Mouse (Mus musculus) embryonic fibroblast, embryonic 13.5 days (primary cell): ENCODE data around the gene Hmgcl. TPM values are rescaled to one million over a fixed set of nuclear protein-coding genes. Genes with fewer than 3 reads are reported as not detected.
A peak's percentile ranks its signal among the peaks of the same experiment; 100 is the strongest.
"Not testable (repeated sequence)": the region's sequence is repeated elsewhere in the genome, so short reads cannot be mapped to it uniquely, and the experiment has no call there.

ENCODE experiments used
- H3K27ac ChIP-seq: 2 replicates; pipeline ENCODE4 v1.5.1; 2012; ENCODE audit warnings: low read length, control low read depth, inconsistent platforms; ENCODE audit not compliant: insufficient read depth
- H3K4me1 ChIP-seq: 2 replicates; pipeline ENCODE4 v1.6.1; 2011; ENCODE audit warnings: low read length; ENCODE audit not compliant: control insufficient read depth, insufficient read depth
- H3K4me3 ChIP-seq: 2 replicates; pipeline ENCODE4 v1.5.1; 2011; ENCODE audit warnings: mild to moderate bottlenecking, control low read depth, low read length; ENCODE audit not compliant: insufficient read depth
- CTCF ChIP-seq: IDR thresholded peaks from 2 replicates; pipeline ENCODE4 v1.5.1; 2011; ENCODE audit warnings: mild to moderate bottlenecking, control low read depth, low read length, moderate library complexity, borderline replicate concordance; ENCODE audit not compliant: insufficient read depth
- POLR2A ChIP-seq: IDR thresholded peaks from 2 replicates; pipeline ENCODE4 v1.6.1; 2011; ENCODE audit warnings: low read depth, mild to moderate bottlenecking, control low read depth, low read length, moderate library complexity
- polyA plus RNA-seq: library from polyadenylated mRNA; stranded (reverse); fragments of >200 nt; gene quantifications from 2 replicates; pipeline ENCODE4 v1.2.4, GENCODE M21; 2011; ENCODE audit warnings: low read depth; ENCODE audit not compliant: missing spikeins, insufficient read length

Hmgcl gene
- polyA plus RNA-seq, 1 experiment, result 24.1 TPM

DNA sequence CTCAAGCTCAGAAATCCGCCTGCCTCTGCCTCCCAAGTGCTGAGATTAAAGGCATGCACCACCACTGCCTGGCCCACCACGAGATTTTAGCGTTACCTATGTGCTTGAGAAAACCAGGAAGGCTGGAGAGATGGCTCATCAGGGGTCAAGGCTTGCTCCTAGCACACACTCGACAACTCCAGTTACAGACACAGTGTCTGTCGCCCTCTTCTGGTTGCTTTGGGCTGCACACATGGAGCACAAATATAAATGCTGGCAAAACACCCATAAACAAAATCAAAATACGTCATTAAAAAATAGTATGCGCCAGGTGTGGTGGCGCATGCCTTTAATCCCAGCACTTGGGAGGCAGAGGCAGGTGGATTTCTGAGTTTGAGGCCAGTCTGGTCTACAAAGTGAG lies 5.2 kb upstream of the Hmgcl start:
- H3K27ac ChIP-seq, H3K4me3 ChIP-seq, H3K4me1 ChIP-seq: not testable (repeated sequence)
- 0 out of 2 replicates have a peak, but pooled peaks have one; percentile 22 for TF ChIP-seq CTCF

DNA sequence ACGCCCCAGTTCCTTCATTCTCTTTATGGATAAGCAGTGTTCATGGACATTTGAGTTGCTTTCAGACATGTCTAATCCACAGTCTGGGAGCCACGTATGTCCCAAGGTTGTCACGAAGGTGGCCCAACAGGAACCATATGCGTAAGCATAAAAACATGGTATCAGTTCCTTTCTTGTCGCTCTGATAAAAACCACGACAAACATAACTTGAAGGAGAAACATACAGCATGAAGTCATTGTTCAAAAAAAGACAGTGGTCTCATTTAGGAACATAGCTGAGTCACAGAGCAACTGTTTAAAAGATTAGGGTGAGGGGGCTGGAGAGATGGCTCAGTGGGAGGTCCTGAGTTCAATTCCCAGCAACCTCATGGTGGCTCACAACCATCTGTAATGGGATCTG lies 4.1 kb upstream of the Hmgcl start:
- Histone ChIP-seq H3K4me1 (no peaks in the 10 kb centered on the region), H3K4me3 (no peak overlapping the region), H3K27ac (no peak overlapping the region)
- TF ChIP-seq CTCF (no peak), POLR2A (no peak)

DNA sequence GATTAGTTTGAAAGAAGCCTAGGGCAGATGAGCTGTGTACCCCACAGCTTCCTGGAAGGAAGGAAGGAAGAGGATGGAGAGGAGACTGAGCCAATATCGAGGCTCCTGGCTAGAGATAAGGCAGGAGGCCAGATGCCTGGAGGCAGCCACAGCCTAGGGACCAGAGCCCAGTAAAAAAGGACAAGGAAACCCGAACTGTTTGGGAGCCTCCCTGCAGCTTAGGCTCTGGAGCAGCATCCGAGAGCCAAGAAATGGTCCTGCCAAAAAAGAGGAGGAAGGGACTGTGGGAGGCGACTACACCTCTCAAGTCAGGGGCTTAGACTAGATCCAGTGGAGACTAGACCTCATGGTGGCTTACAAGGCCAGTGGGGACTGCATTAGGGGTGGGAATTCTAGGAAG lies 2.9 kb upstream of the Hmgcl start:
- Histone ChIP-seq H3K4me3 (no peak overlapping the region), H3K4me1 (no peaks in the 10 kb centered on the region), H3K27ac (no peak overlapping the region)
- TF ChIP-seq CTCF, result no peak
- TF ChIP-seq POLR2A, result no peak

DNA sequence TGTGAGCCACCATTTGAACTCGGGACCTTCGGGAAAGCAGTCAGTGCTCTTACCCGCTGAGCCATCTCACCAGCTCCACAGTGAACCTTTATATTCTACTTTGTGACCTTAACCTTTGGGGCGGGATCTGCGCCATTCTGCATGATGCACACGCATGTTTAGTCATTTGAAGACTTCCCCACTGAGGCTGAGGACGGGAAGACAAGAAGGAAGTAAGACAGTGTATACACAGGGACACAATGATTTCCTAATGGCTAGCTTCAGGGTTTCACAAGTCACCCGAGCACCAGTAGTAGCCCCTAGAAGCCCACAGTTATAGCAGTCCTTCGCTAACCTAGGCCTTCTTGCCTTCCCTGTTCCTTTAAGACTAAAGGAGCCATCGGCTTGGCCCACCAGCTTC lies 542 bp upstream of the Hmgcl start:
- Histone ChIP-seq H3K4me1 (no peaks in the 10 kb centered on the region), H3K4me3 (no peak overlapping the region), H3K27ac (no peak overlapping the region)
- TF ChIP-seq POLR2A (no peak), CTCF (no peak)

DNA sequence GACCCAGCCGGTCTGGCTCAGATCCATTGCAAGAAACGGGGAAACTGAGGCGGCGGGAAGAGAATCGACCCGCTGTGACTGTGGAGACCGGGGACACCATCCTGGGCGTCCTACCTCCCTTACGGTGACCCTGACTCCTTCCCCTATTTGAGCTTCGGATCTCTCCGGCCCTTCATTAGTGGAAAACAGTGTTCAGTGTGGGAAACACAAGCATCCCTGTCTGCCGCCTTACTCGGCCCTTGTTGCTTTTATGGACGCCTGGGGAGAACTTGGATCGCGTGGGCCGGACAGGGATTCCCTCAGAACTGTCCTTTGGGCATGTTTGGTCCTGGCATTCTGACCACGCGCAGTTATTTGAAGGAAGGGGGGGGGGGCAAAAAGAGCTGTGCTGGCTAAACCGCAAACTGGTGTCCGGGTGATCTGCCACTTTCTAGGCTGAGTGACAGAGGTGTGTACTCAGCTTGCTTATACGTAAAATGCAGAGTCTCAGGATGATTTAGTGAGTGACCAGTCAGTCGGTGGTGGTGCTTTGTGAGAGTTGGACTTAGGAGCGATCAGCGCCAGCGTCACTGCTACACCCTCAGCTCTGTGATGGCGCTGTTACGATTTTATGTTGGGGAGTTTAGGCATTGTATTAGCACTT lies 532 bp downstream of the Hmgcl start:
- Histone ChIP-seq H3K27ac (peak overlapping the region; percentile 26), H3K4me1 (no peaks in the 10 kb centered on the region), H3K4me3 (peak overlapping the region; percentile 79)
- no peak for TF ChIP-seq CTCF
- 0 out of 2 replicates have a peak, but pooled peaks have one; percentile 36 for TF ChIP-seq POLR2A

DNA sequence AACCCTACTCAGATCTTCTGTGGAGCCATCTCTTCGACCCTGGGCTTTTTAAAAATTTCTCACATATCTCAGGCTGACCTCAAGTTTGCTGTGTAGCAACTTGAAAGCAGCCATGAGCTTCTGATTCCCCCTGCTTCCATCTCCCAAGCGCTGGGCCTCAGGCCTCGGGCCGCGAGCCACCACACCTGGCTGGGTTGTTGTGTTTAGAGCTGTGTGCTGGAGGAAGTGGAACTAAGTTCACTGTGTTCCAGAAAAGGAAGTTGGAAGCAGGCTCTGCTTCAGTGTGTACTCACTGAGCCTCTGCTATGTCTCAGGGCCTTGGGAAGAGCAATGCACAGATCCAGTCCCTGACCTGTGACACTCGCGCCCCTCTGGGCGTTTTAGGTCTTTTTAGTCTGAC lies 1.9 kb downstream of the Hmgcl start:
- H3K4me1 ChIP-seq, result no peaks in the 10 kb centered on the region
- no peak overlapping the region for H3K4me3 ChIP-seq
- TF ChIP-seq POLR2A (no peak), CTCF (no peak)
- H3K27ac ChIP-seq, result no peak overlapping the region

DNA sequence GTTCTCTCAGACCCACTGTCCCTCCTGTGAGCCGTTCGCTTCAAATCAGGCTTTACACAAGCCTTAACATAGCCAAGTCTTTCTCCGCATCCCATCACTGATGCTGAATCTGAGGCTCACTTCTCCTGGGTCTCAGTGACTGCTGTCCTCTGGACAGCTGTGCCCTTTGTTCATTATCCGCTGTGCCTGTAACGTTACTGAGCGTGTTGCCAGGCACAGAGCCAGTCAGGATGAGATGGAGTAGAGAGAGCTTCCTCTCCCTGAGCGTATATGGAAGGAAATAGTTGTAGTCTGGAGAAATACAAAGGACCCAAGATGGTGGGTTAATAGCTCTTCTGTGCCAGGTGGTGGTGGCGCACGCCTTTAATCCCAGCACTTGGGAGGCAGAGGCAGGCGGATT lies 3.2 kb downstream of the Hmgcl start:
- no peaks in the 10 kb centered on the region for H3K4me1 ChIP-seq

DNA sequence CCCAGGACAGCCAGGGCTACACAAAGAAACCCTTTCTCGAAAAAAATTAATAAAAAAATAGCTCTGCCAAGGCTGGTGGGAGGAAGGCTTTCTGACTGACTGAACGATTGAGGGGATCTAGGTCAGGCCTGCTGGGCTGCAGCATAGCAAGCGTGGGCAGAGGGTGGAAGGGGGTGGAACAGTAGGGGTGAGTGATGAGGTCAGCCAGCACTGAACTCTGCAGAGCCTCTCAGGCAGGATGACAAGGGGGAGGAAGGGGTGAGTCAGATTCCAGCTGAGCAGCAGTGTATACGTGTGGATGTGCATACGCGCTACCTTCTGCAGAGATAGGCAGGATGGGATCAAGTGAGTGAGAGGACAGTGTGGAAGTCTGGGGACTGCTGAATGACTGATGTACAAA lies 3.7 kb downstream of the Hmgcl start:
- no peak overlapping the region for H3K27ac ChIP-seq
- TF ChIP-seq POLR2A (no peak), CTCF (no peak)
- H3K4me1 ChIP-seq, result no peaks in the 10 kb centered on the region
- no peak overlapping the region for H3K4me3 ChIP-seq

More for the DNA sequence above, 3.2 kb downstream of the Hmgcl start:
- no peak overlapping the region for H3K27ac ChIP-seq
- no peak overlapping the region for H3K4me3 ChIP-seq
- TF ChIP-seq POLR2A (no peak), CTCF (no peak)

DNA sequence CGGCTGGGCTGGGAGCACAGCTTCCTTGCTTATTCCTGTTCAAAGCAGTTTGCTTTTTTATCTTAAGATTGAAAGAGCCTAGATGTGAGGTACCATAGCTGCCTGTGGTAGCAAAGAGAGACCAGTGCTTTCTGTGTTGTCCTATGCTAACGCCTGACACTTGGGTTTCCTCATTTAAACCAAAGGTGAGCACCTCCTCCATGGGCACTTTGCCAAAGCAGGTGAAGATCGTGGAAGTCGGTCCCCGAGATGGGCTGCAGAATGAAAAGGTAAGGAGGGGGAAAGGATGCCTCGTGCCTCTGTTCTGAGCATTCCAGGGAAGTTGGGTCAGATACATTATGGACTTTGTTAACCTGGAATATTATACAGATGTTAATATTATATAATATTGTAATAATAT lies 4.1 kb downstream of the Hmgcl start:
- Histone ChIP-seq H3K4me1 (no peaks in the 10 kb centered on the region), H3K27ac (no peak overlapping the region), H3K4me3 (no peak overlapping the region)
- TF ChIP-seq CTCF, result no peak
- no peak for TF ChIP-seq POLR2A

DNA sequence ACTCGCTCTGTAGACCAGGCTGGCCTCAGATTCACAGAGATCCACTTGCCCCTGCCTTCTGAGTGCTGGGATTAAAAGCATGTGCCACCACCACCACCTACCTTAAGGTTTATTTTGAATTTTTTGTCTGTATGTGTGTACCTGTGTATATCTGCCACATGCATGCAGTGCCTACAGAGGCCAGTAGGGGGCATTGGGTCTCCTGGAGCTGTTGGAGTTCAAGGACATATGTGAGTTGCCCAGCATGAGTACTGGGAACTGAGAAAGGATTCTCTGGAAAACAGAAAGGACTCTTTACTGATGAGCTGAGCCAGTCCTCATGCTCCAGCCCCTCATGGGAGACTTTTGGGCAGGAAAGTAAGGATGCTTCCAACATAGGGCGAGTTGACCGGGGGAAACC lies 5.3 kb downstream of the Hmgcl start:
- TF ChIP-seq CTCF (no peak), POLR2A (no peak)
- H3K27ac ChIP-seq, result no peak overlapping the region

More for the DNA sequence above, 5.3 kb downstream of the Hmgcl start:
- no peaks in the 10 kb centered on the region for H3K4me1 ChIP-seq
- H3K4me3 ChIP-seq, result no peak overlapping the region
